Mouse (Mus musculus) heart, adult 2 months (tissue): ENCODE data around the gene Mrps35.

ENCODE experiments used
- CTCF ChIP-seq: fragments of 200-600 bp; IDR thresholded peaks from 2 replicates; pipeline ENCODE4 v1.8.1; 2022; ENCODE audit warnings: antibody characterized with exemption, mild to moderate bottlenecking, moderate library complexity
- EP300 ChIP-seq: fragments of 200-500 bp; IDR thresholded peaks from 2 replicates; pipeline ENCODE4 v1.6.1; 2011; ENCODE audit warnings: low read depth, low read length, control low read depth; ENCODE audit not compliant: insufficient read depth
- POLR2A ChIP-seq: fragments of 200-500 bp; IDR thresholded peaks from 2 replicates; pipeline ENCODE4 v1.6.1; 2011; ENCODE audit warnings: mild to moderate bottlenecking, low read depth, low read length, control low read depth; ENCODE audit not compliant: insufficient read depth

- TF ChIP-seq EP300 (no peak), POLR2A (no peak), CTCF (no peak)
These were observed 9.1 kb downstream of the Mrps35 start for GRCm38 (mm10) chr6:147051666-147052065.
